Mouse (Mus musculus) midbrain, embryonic 13.5 days (tissue): ENCODE results near the gene Ccr8. TPM values are rescaled to one million over a fixed set of nuclear protein-coding genes. Genes with fewer than 3 reads are reported as not detected.

Experiments used
- ATAC-seq: fragments of 200-750 bp; cut with Nextera tagmentation; 2 replicates; pipeline ENCODE4 v1.8.0; 2017; ENCODE audit warnings: mild to moderate bottlenecking, moderate TSS enrichment, moderate library complexity
- H3K27ac ChIP-seq: fragments of 300-500 bp; sonication (generic); 2 replicates; pipeline ENCODE4 v1.5.1; 2015; ENCODE audit warnings: inconsistent platforms, mild to moderate bottlenecking, moderate library complexity
- H3K27me3 ChIP-seq: fragments of 300-500 bp; sonication (generic); 2 replicates; pipeline ENCODE4 v1.6.1; 2015; ENCODE audit warnings: mild to moderate bottlenecking, inconsistent platforms
- H3K36me3 ChIP-seq: fragments of 300-500 bp; sonication (generic); 2 replicates; pipeline ENCODE4 v1.6.1; 2015; ENCODE audit warnings: mild to moderate bottlenecking, inconsistent platforms
- H3K4me1 ChIP-seq: fragments of 300-500 bp; sonication (generic); replicated peaks from 2 replicates; pipeline ENCODE4 v1.6.1; 2015; ENCODE audit warnings: inconsistent platforms
- H3K4me2 ChIP-seq: fragments of 300-500 bp; sonication (generic); replicated peaks from 2 replicates; pipeline ENCODE4 v1.6.1; 2015; ENCODE audit warnings: moderate library complexity, mild to moderate bottlenecking, inconsistent platforms
- H3K4me3 ChIP-seq: fragments of 300-500 bp; sonication (generic); replicated peaks from 2 replicates; pipeline ENCODE4 v1.5.1; 2015; ENCODE audit warnings: mild to moderate bottlenecking, inconsistent platforms
- H3K9ac ChIP-seq: fragments of 300-500 bp; sonication (generic); replicated peaks from 2 replicates; pipeline ENCODE4 v1.6.1; 2015; ENCODE audit warnings: mild to moderate bottlenecking, inconsistent platforms
- H3K9me3 ChIP-seq: fragments of 300-500 bp; sonication (generic); 2 replicates; pipeline ENCODE4 v1.6.1; 2016; ENCODE audit warnings: mild to moderate bottlenecking, inconsistent platforms
- WGBS: fragments of 180-500 bp; shearing (Covaris S2); methylation state at CpG from one replicate; pipeline ENCODE4 v1.1.7; 2015; 5-methylcytosine and 5-hydroxymethylcytosine counted together
- polyA plus RNA-seq: library from polyadenylated mRNA; unstranded; fragments of >200 nt; fragmentation: Nextera tagmentation; extraction: Ambion mirVana; gene quantifications from 2 replicates; pipeline ENCODE4 v1.2.1, GENCODE M21; 2015

Ccr8 gene
- polyA plus RNA-seq, 1 experiment from 2014 or later: not detected

GRCm38 (mm10) chr9:120135454-120135853, 43.5 kb downstream of the Ccr8 start:
- no peaks in the 10 kb centered on the region for H3K9me3 ChIP-seq
- H3K27ac ChIP-seq: no peak overlapping the region
- ATAC-seq: no peak
- H3K27me3 ChIP-seq: no peaks in the 10 kb centered on the region
- H3K4me1 ChIP-seq: no peaks in the 10 kb centered on the region
- H3K4me3 ChIP-seq: no peak overlapping the region
- H3K9ac ChIP-seq: no peak overlapping the region
- peaks cover 29% of the 10 kb centered on the region for H3K36me3 ChIP-seq
- H3K4me2 ChIP-seq: no peak overlapping the region
- WGBS: 90% methylated on average over 11 of the region's 11 CpGs

- no peak overlapping the region for H3K4me3 ChIP-seq
- WGBS: 7% methylated on average over 4 of the region's 4 CpGs
- no peak overlapping the region for H3K4me2 ChIP-seq
- no peaks in the 10 kb centered on the region for H3K9me3 ChIP-seq
- no peak overlapping the region for H3K27ac ChIP-seq
- peaks cover 4% of the 10 kb centered on the region; the same call in 1 of the 2 replicates for H3K27me3 ChIP-seq
- H3K36me3 ChIP-seq: no peaks in the 10 kb centered on the region
- H3K4me1 ChIP-seq: no peaks in the 10 kb centered on the region
- peak; percentile 71; the same call in 1 of the 2 replicates for ATAC-seq
- no peak overlapping the region for H3K9ac ChIP-seq
Observed at GRCm38 (mm10) chr9:120140652-120141051, 48.7 kb downstream of the Ccr8 start.

DNA sequence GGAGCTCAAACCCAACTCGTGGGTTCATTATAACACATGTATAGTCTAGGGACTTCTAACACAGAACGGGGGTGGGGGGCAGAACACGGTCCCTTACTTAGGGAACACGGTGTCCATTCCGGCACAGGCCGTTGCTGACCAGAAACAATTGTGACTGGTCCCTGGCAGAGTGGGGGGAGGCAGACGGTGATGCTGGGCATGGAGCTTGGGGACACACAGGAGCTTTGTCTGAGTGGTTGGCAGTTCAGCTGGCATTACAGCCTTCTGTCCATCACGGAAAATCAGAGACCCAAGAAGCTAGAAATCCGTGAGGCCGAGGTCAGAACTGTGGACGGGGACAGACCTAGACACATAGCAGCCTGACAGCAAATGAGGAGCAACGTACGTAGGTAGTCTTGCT, 52.6 kb downstream of the Ccr8 start:
- H3K9ac ChIP-seq: no peak overlapping the region
- 87% methylated on average over 13 of the region's 13 CpGs for WGBS
- ATAC-seq: no peak

More for the DNA sequence above, 52.6 kb downstream of the Ccr8 start:
- H3K4me3 ChIP-seq: no peak overlapping the region
- H3K27ac ChIP-seq: no peak overlapping the region
- H3K36me3 ChIP-seq: no peaks in the 10 kb centered on the region
- peaks cover 4% of the 10 kb centered on the region; the same call in 1 of the 2 replicates for H3K27me3 ChIP-seq
- no peaks in the 10 kb centered on the region for H3K4me1 ChIP-seq
- H3K9me3 ChIP-seq: no peaks in the 10 kb centered on the region
- no peak overlapping the region for H3K4me2 ChIP-seq

Other genes starting within 250 kb of the Ccr8 start
- 74.5 and 75.3 TPM in 2 replicates for gene Wdr48, start 197.2 kb upstream of the Ccr8 start, polyA plus RNA-seq
- 22.9 and 23.1 TPM in 2 replicates for gene Gorasp1, start 154.5 kb upstream of the Ccr8 start, polyA plus RNA-seq
- 0.28 and 0.44 TPM in 2 replicates for gene Ttc21a, start 154.5 kb upstream of the Ccr8 start, polyA plus RNA-seq
- gene Csrnp1, start 107.5 kb upstream of the Ccr8 start, polyA plus RNA-seq: 1.1 and 1.3 TPM in 2 replicates
- 0.03 TPM in 1 of 2 replicates, not detected in the other for gene Xirp1, start 68.5 kb upstream of the Ccr8 start, polyA plus RNA-seq
- gene Cx3cr1, start 22.2 kb upstream of the Ccr8 start, polyA plus RNA-seq: 6.1 and 6.6 TPM in 2 replicates
- gene Slc25a38, start 18.3 kb downstream of the Ccr8 start, polyA plus RNA-seq: 37.2 and 39.2 TPM in 2 replicates
- 935 and 992 TPM in 2 replicates for gene Rpsa, start 35.6 kb downstream of the Ccr8 start, polyA plus RNA-seq
- gene Mobp, start 57.6 kb downstream of the Ccr8 start, polyA plus RNA-seq: 0.07 and 0.54 TPM in 2 replicates
- gene Myrip, start 209.4 kb downstream of the Ccr8 start, polyA plus RNA-seq: 2.5 and 4.1 TPM in 2 replicates